Mouse (Mus musculus): ENCODE measurements around the gene 4930407I10Rik. TPM values are rescaled to one million over a fixed set of nuclear protein-coding genes. Genes with fewer than 3 reads are reported as not detected.

Gene 4930407I10Rik
- polyA plus RNA-seq, 1 experiment from 2014 or later: not detected

DNA sequence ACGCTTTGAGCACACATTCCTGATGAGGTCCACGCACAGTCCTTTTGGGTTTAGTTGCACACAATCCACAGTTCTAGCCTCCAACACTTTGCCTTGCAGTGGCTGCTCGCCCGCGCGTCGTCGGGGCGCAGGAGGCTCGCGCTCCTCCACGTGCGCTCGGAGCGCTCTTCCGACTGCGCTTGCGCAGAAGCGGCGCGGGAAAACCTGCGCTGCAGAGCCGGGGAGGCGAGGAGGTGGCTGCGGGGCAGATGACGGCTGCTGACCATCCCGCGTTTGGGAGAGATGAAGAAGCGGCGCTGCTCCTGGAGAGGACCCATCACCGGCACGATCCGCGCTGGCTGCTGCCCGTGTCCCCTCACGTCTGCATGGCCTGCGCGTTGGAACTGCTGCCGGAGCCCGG, 10.9 kb downstream of the 4930407I10Rik start, which contains the start of gene Mei1:
Gene Mei1 (plus strand): TSS at position 99 of the 400 bp plus-strand sequence.
- Histone ChIP-seq H3K4me3 (no peak within 1 kb of the TSS), H3K36me3 (no peaks in the 10 kb centered on the region), H3K27me3 (replicated peaks) (peaks cover 80% of the 10 kb centered on the region), H3K4me2 (no peak within 1 kb of the TSS), H3K27ac (no peak within 1 kb of the TSS), H3K9ac (no peak within 1 kb of the TSS), H3K4me1 (no peaks in the 10 kb centered on the region), H3K9me3 (replicated peaks) (no peaks in the 10 kb centered on the region)
- ATAC-seq: no peak
- 23% methylated on average over 40 of the region's 40 CpGs for WGBS (ENCODE audit: insufficient replicate concordance)

DNA sequence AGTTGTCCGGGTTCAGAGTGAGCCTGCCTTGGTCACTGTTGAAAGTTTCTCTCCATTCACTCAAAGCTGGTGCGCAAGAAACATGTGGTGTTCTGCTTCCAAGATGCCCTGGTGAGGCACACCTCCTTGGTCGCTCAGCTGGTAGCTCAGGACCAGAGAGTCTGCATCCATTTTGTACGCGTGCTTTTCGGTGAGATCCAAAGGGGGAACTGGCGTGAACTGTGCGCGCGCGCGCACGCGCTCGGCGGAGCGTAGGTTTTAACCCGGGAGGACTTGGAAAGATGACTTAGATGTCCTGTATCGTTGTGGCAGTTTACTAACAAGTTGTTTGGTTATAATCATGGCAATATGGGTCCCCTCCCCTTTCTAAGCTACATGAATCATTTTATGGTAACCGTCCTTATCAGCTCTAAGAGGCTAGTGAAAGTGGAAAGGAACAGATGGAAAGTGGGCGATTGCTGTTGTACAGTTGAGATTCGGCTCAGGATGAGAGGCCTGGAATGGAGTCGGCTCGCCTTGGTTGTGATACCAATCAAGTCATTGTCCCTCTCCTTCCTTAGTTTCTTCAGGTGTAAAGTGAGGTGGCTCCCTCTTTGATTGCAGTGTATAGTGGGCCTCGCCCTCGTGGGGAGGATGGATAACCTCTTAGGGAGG, 13.0 kb downstream of the 4930407I10Rik start:
- Histone ChIP-seq H3K4me2 (no peak overlapping the region), H3K4me1 (no peaks in the 10 kb centered on the region), H3K36me3 (no peaks in the 10 kb centered on the region), H3K27ac (no peak overlapping the region), H3K27me3 (replicated peaks) (peaks cover 69% of the 10 kb centered on the region), H3K4me3 (no peak overlapping the region), H3K9ac (no peak overlapping the region), H3K9me3 (replicated peaks) (no peaks in the 10 kb centered on the region)
- WGBS (ENCODE audit: insufficient replicate concordance): 79% methylated on average over 26 of the region's 26 CpGs
- no peak for ATAC-seq

DNA sequence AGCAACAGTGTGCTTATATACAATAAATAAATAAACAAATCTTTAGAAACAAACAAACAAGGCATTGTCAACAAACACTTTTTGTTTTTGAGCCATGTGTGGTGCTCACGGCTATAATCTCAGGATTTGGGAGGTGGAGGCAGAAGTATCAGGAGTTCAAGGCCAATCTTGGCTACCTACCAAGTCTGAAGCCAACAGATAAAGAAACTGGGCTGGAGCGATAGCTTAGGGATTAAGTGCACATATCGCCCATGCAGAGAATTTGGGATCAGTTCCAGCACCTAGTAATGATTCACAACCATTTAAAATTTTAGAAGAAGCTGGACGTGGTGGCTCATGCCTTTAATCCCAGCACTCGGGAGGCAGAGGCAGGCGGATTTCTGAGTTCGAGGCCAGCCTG, 14.5 kb downstream of the 4930407I10Rik start:
- Histone ChIP-seq H3K9me3 (replicated peaks) (no peaks in the 10 kb centered on the region), H3K4me1 (no peaks in the 10 kb centered on the region), H3K27ac (no peak overlapping the region), H3K36me3 (no peaks in the 10 kb centered on the region), H3K4me2 (no peak overlapping the region), H3K4me3 (no peak overlapping the region), H3K27me3 (replicated peaks) (peaks cover 59% of the 10 kb centered on the region), H3K9ac (no peak overlapping the region)
- 66% methylated on average over 7 of the region's 7 CpGs for WGBS (ENCODE audit: insufficient replicate concordance)
- ATAC-seq: no peak

DNA sequence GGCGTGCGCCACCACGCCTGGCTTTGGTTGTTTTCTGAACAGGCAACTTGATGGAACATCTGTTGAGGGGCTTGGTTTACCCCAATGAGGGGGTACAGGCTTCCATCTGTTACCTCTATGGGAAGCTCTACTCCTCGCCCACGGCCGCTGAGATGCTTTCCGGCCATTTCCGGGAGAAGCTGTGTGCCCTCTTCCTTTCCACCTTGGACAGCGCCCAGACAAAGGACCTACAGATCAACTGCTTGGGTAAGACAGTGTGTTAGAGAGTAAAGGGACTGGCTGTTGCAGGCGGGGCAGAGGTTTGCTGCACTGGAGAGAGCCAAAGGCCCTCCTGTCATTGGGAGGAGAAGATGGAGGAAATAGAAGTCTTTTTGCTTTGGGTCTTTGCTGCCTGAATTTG, 20.9 kb downstream of the 4930407I10Rik start:
- Histone ChIP-seq H3K36me3 (no peaks in the 10 kb centered on the region), H3K27me3 (replicated peaks) (peaks cover 48% of the 10 kb centered on the region), H3K4me3 (no peak overlapping the region), H3K4me1 (no peaks in the 10 kb centered on the region), H3K9ac (no peak overlapping the region), H3K9me3 (replicated peaks) (no peaks in the 10 kb centered on the region), H3K27ac (no peak overlapping the region), H3K4me2 (no peak overlapping the region)
- 49% methylated on average over 10 of the region's 10 CpGs for WGBS (ENCODE audit: insufficient replicate concordance)
- ATAC-seq: no peak

DNA sequence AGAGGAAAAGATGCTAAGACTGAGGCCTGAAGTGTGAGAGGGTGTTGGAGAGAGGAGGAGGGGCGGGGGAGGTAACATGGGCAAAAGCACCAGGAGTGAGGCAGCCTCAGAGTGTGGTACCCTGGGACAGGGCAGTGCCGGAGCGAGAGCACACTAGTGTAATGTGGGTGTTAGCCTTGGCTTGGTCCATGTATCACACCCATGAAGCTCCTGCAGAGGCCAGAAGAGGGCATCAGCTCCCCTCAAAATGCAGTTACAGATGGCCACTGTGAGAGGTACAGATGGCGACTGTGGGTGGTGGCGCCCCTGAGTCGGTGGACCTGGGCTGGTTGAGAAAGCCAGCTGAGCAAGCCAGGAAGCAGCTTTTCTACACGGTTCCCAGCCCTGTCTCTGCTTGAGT, 22.2 kb downstream of the 4930407I10Rik start:
- Histone ChIP-seq H3K9me3 (replicated peaks) (no peaks in the 10 kb centered on the region), H3K27ac (no peak overlapping the region), H3K36me3 (no peaks in the 10 kb centered on the region), H3K9ac (no peak overlapping the region), H3K27me3 (replicated peaks) (peaks cover 55% of the 10 kb centered on the region), H3K4me2 (no peak overlapping the region), H3K4me3 (no peak overlapping the region), H3K4me1 (no peaks in the 10 kb centered on the region)
- WGBS (ENCODE audit: insufficient replicate concordance): 31% methylated on average over 7 of the region's 7 CpGs
- ATAC-seq: no peak

DNA sequence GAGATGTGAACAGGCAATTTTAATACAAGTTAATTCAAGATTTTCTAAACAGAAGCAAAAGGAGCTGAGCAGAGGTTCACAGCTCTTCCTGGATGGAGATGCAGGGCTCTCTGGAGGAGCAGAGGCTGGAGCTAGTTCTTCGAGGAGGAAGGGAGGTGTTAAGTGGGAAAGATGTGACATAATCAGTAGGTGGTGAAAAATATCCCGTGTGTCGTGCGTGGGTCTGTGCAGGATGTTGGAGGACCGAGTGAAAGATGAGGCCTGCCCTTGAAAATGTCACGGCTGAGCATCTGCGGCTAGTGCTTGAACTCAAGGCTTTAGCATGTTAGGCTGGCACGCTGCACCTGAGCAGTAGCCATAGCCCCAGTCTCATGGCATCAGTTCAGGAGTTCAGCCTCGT, 26.7 kb downstream of the 4930407I10Rik start:
- 70% methylated on average over 9 of the region's 9 CpGs for WGBS (ENCODE audit: insufficient replicate concordance)
- H3K9ac ChIP-seq: no peak overlapping the region
- peaks cover 76% of the 10 kb centered on the region for H3K27me3 ChIP-seq (replicated peaks)
- no peaks in the 10 kb centered on the region for H3K4me1 ChIP-seq
- no peaks in the 10 kb centered on the region for H3K9me3 ChIP-seq (replicated peaks)
- H3K27ac ChIP-seq: no peak overlapping the region
- no peak overlapping the region for H3K4me2 ChIP-seq
- ATAC-seq: no peak
- no peaks in the 10 kb centered on the region for H3K36me3 ChIP-seq
- no peak overlapping the region for H3K4me3 ChIP-seq

DNA sequence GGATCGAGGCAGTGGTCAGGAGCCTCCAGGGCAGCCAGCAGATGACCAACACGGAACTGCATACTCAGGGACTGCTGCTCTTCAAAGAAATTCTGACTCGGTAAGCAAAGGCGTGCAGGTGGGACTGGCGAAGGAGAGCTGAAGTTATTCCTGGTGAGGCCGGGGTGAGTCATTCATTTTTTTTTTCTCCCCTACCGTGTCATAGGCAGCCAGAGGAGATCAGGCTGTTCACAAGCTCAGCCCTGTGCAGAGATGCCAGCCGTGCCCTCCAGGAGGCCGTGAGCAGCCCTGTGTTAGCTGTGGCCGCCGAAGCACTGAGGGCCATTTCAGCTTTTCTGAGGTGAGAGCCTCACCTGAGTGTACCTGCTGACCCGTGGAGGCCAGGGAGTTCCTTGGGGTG, 27.2 kb downstream of the 4930407I10Rik start:
- Histone ChIP-seq H3K27ac (no peak overlapping the region), H3K4me1 (no peaks in the 10 kb centered on the region), H3K36me3 (no peaks in the 10 kb centered on the region), H3K4me2 (no peak overlapping the region), H3K9ac (no peak overlapping the region), H3K27me3 (replicated peaks) (peaks cover 74% of the 10 kb centered on the region), H3K9me3 (replicated peaks) (no peaks in the 10 kb centered on the region), H3K4me3 (no peak overlapping the region)
- ATAC-seq: no peak
- WGBS (ENCODE audit: insufficient replicate concordance): 69% methylated on average over 12 of the region's 12 CpGs

DNA sequence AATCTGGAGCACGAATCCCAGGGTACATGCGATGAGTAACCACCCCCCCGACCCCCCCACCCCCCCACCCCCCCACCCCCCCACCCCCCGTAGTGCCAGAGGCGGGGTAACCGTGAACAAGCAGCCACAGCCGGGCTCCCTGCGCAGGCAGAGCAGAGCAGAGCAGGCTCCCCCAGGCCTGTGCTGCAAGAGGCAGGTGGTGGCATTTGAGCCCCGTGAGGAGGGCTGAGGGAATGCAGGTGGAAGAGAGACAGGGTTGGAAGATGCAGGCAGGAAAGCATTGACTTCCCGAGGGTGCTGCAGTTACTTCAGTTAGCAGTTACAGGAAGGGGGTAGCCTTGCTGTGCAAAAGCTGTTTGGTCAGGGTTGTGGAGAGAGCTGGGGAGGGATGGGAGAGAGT, 28.3 kb downstream of the 4930407I10Rik start:
- Histone ChIP-seq H3K27ac (no peak overlapping the region), H3K4me3 (no peak overlapping the region), H3K36me3 (no peaks in the 10 kb centered on the region), H3K4me2 (no peak overlapping the region), H3K9ac (no peak overlapping the region), H3K4me1 (no peaks in the 10 kb centered on the region), H3K27me3 (replicated peaks) (peaks cover 78% of the 10 kb centered on the region), H3K9me3 (replicated peaks) (no peaks in the 10 kb centered on the region)
- 13% methylated on average over 10 of the region's 10 CpGs for WGBS (ENCODE audit: insufficient replicate concordance)
- no peak for ATAC-seq

DNA sequence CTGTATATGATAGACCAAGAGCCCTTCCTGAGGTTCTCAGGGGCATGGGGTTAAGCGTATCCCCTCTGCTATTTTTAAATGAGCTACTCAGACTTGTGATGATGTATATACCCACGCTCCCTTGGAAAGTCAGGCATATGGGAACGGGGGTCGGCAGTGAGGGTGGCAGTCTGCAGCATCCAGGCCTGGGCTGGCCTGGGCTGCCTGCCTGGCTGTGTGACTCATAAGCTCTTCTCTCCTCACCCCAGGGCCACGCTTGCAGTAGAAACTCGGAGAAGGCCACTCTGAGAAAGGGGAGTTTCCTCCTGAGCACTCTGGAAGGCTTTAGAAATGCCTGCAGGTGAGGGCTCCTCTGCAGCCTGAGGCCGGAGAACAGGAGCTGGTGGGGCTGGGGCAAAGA, 32.1 kb downstream of the 4930407I10Rik start:
- Histone ChIP-seq H3K36me3 (no peaks in the 10 kb centered on the region), H3K4me2 (no peak overlapping the region), H3K4me1 (no peaks in the 10 kb centered on the region), H3K9me3 (replicated peaks) (no peaks in the 10 kb centered on the region), H3K27ac (no peak overlapping the region), H3K9ac (no peak overlapping the region), H3K4me3 (no peak overlapping the region), H3K27me3 (replicated peaks) (peaks cover 60% of the 10 kb centered on the region)
- 63% methylated on average over 7 of the region's 7 CpGs for WGBS (ENCODE audit: insufficient replicate concordance)
- no peak for ATAC-seq

DNA sequence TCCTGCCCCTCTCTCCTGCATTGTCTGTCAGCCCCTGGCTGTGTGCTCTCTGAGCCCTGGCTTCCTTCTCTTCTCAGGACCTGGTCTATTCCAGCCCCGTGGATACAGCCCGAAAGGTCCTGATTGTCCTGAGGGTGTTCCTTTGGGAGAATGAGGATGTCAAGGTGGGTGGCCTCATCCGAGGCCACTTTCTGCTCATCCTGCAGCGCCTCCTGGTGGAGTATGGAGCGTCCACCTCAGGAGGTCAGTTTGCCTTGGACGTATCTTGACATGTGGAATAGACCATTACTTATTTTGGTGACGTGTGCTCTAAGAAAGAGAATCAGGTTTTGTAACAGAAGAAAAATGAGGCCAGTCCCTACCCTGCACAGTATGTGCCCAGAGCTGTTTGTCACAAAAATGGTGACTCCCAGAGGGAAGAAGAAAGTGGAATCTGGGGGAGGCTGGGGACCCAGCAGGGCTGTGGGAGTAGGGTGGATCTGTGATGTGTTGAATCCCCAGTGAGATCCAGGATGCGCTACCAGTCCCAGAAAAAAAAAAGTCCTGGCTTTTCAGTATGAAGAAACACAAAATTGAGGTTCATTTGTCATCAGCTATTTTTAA, 48.1 kb downstream of the 4930407I10Rik start:
- 21% methylated on average over 8 of the region's 8 CpGs for WGBS (ENCODE audit: insufficient replicate concordance)
- Histone ChIP-seq H3K36me3 (no peaks in the 10 kb centered on the region), H3K4me2 (no peak overlapping the region), H3K9me3 (replicated peaks) (no peaks in the 10 kb centered on the region), H3K4me3 (no peak overlapping the region), H3K4me1 (no peaks in the 10 kb centered on the region), H3K27me3 (replicated peaks) (peaks cover 30% of the 10 kb centered on the region), H3K27ac (no peak overlapping the region), H3K9ac (no peak overlapping the region)
- no peak for ATAC-seq
